Mouse (Mus musculus): Measurements from ENCODE around the gene Fzd10. TPM values are rescaled to one million over a fixed set of nuclear protein-coding genes. Genes with fewer than 3 reads are reported as not detected.

Gene Fzd10
- polyA plus RNA-seq, 1 experiment from 2014 or later: 1.0 TPM

DNA sequence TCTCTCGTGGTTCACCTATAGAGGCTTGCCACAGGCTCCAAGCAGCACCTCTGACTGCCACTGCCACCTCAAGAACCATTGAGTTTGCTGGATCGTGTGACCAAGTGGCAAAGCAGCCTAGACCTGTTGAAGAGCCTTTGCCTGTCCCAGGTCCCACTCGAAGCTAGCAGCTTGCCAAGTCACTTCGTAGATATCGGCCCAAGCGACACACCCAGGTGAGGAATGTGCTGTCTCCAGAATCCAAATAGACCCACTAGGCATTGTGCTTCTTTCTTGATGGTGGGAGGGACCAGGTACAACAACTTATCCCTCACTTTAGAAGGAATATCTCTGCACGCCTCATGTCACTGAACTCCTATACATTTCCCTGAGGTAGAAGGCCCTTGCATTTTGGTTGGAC, 8.4 kb downstream of the Fzd10 start:
- Histone ChIP-seq H3K4me3 (replicated peaks) (no peak overlapping the region), H3K36me3 (no peaks in the 10 kb centered on the region), H3K27me3 (replicated peaks) (peaks cover 4% of the 10 kb centered on the region; the same call in 1 of the 2 replicates), H3K9me3 (no peaks in the 10 kb centered on the region), H3K27ac (no peak overlapping the region), H3K4me1 (replicated peaks) (peaks cover 5% of the 10 kb centered on the region), H3K9ac (no peak overlapping the region), H3K4me2 (replicated peaks) (no peak overlapping the region)
- ATAC-seq: no peak
- 76% methylated on average over 7 of the region's 7 CpGs for WGBS

- H3K4me3 ChIP-seq (replicated peaks): no peak overlapping the region
- H3K27ac ChIP-seq: no peak overlapping the region
- H3K4me1 ChIP-seq (replicated peaks): peaks cover 8% of the 10 kb centered on the region; the same call in 1 of the 2 replicates
- no peaks in the 10 kb centered on the region for H3K9me3 ChIP-seq
- WGBS: 17% methylated on average over 9 of the region's 9 CpGs
- no peaks in the 10 kb centered on the region for H3K27me3 ChIP-seq (replicated peaks)
- H3K9ac ChIP-seq: no peak overlapping the region
- peak overlapping the region; percentile 42 for H3K4me2 ChIP-seq (replicated peaks)
- ATAC-seq: no peak
- H3K36me3 ChIP-seq: no peaks in the 10 kb centered on the region
Measured at GRCm38 (mm10) chr5:128617621-128618020, 17.0 kb downstream of the Fzd10 start.

DNA sequence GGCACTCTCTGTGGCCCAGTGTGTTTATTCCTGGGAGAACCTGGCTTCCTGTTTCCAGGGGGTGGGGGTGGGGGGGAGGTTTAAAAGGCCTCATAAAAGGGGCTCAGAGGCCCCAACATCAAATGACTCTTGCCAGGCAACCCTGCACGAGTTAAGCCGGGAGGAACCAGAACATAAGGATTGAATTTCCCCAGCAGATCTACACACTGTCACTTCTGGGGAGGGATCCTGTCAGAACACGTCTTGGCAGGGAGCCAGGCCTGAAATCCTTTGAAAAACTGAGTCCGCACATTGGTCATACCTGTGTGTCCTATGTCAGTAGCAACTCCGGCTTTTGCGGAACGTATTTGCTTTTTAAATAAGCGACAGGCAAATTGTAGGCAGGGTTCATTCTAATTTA, 19.3 kb downstream of the Fzd10 start:
- H3K9me3 ChIP-seq: no peaks in the 10 kb centered on the region
- no peaks in the 10 kb centered on the region for H3K36me3 ChIP-seq
- no peaks in the 10 kb centered on the region for H3K27me3 ChIP-seq (replicated peaks)
- WGBS: 30% methylated on average over 8 of the region's 8 CpGs
- H3K4me1 ChIP-seq (replicated peaks): peaks cover 8% of the 10 kb centered on the region; the same call in 1 of the 2 replicates
- no peak overlapping the region for H3K4me3 ChIP-seq (replicated peaks)
- peak; percentile 63 for ATAC-seq
- H3K4me2 ChIP-seq (replicated peaks): no peak overlapping the region
- H3K9ac ChIP-seq: no peak overlapping the region
- H3K27ac ChIP-seq: no peak overlapping the region

GRCm38 (mm10) chr5:128620408-128620807, 19.8 kb downstream of the Fzd10 start:
- H3K9ac ChIP-seq: no peak overlapping the region
- peak; percentile 44; the same call in 1 of the 2 replicates for ATAC-seq
- H3K4me1 ChIP-seq (replicated peaks): peaks cover 8% of the 10 kb centered on the region; the same call in 1 of the 2 replicates
- no peaks in the 10 kb centered on the region for H3K27me3 ChIP-seq (replicated peaks)
- no peaks in the 10 kb centered on the region for H3K9me3 ChIP-seq
- H3K4me3 ChIP-seq (replicated peaks): no peak overlapping the region
- no peak overlapping the region for H3K27ac ChIP-seq
- no peak overlapping the region for H3K4me2 ChIP-seq (replicated peaks)
- H3K36me3 ChIP-seq: no peaks in the 10 kb centered on the region
- 5% methylated on average over 9 of the region's 9 CpGs for WGBS

- H3K27ac ChIP-seq: no peak overlapping the region
- H3K4me3 ChIP-seq (replicated peaks): no peak overlapping the region
- no peaks in the 10 kb centered on the region for H3K36me3 ChIP-seq
- no peak overlapping the region for H3K9ac ChIP-seq
- H3K4me2 ChIP-seq (replicated peaks): no peak overlapping the region
- ATAC-seq: no peak
- H3K27me3 ChIP-seq (replicated peaks): no peaks in the 10 kb centered on the region
- H3K9me3 ChIP-seq: no peaks in the 10 kb centered on the region; the same call in 1 of the 2 replicates
- WGBS: 44% methylated on average over 5 of the region's 5 CpGs
- H3K4me1 ChIP-seq (replicated peaks): no peaks in the 10 kb centered on the region
Measured at GRCm38 (mm10) chr5:128627763-128628162, 27.1 kb downstream of the Fzd10 start.

DNA sequence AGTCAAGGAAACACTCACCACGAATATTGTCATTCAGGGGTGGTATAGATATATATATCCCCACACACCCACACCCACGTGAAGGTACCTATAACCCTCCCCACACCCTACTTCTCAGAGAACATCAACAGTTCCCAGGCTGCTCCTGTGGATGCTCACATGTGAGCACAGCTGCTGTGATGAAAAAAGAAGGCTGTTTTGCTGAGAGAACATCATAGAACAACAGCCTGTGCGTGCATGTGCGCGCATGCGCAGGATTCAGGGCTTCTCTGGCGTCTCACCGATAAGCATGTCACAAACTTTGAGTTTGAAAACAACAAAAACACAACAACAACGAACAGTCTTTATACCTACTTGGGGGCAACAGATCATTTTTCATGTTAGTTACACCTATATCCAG, 36.0 kb downstream of the Fzd10 start:
- Histone ChIP-seq H3K9ac (no peak overlapping the region), H3K4me2 (replicated peaks) (no peak overlapping the region), H3K9me3 (no peaks in the 10 kb centered on the region), H3K4me3 (replicated peaks) (no peak overlapping the region), H3K4me1 (replicated peaks) (no peaks in the 10 kb centered on the region), H3K27ac (no peak overlapping the region), H3K27me3 (replicated peaks) (no peaks in the 10 kb centered on the region), H3K36me3 (no peaks in the 10 kb centered on the region)
- WGBS: 85% methylated on average over 9 of the region's 9 CpGs
- no peak for ATAC-seq

DNA sequence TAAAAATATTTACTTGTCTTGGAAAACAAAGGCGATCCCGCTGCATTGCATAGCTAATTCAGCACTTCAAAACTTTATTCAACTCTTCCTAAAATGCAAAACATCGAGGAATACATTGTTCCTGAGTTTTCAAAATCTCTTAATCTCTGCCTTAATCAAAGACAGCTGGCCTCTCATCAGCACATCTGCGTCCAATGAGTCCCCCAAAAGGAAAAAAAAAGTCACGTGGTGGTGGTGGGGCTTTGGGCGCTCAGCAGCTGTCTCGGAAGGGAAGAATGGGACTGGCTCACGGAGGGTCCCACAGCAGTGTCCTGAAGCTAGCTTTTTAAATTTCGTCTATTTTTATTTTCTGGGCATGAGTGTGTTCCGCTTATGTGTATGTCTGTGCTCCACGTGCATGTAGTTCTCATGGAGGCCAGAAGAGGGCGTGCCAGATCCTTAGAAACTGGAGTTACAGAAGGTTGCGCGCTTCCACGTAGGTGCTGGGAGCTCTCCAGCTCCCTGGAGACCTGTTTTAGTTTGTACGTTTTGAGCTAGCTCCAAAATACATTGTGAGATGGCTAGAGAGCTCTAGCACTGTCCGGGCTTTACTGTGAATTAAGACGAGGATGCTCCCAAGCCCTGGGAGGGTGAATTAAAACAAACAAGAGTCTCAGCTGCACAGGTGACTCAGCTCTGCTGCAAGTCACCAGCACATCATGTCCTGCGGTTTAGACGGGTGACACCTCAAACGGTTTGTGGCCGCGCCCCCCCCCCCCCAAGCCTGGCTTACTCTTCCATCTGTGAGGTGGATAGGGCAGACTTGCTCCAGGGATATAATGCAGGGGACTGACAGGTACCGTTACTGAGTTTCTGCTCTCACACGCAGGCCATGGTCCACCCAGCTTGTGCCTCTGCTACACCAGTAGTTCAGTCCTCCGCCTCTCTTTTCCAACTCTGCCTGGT, 36.7 kb downstream of the Fzd10 start:
- Histone ChIP-seq H3K36me3 (no peaks in the 10 kb centered on the region), H3K4me2 (replicated peaks) (no peak overlapping the region), H3K9ac (no peak overlapping the region), H3K27ac (no peak overlapping the region), H3K27me3 (replicated peaks) (no peaks in the 10 kb centered on the region), H3K9me3 (no peaks in the 10 kb centered on the region), H3K4me3 (replicated peaks) (no peak overlapping the region), H3K4me1 (replicated peaks) (no peaks in the 10 kb centered on the region)
- ATAC-seq: no peak
- WGBS: 92% methylated on average over 26 of the region's 26 CpGs

DNA sequence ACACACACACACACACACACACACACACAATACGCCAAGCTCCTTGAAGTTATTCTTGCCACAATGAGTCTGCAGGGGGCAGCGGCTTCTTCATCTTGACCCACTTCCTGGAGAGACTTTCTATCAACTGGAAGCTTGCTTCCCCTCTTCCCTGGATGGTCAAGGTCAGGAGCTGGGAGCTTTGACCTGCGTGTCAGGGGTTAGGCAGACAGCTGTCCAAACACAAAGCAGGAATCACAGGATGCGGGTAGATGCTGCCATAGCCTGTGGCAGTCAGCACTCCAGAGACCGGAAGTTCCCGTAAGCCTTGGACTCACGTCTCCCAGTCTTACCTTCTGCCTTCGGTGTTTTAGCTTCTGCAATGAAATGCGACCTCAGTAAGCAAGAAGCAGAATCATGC, 38.1 kb downstream of the Fzd10 start:
- Histone ChIP-seq H3K36me3 (no peaks in the 10 kb centered on the region), H3K9ac (no peak overlapping the region), H3K4me1 (replicated peaks) (no peaks in the 10 kb centered on the region), H3K27ac (no peak overlapping the region), H3K9me3 (no peaks in the 10 kb centered on the region), H3K27me3 (replicated peaks) (no peaks in the 10 kb centered on the region), H3K4me3 (replicated peaks) (no peak overlapping the region), H3K4me2 (replicated peaks) (no peak overlapping the region)
- no peak for ATAC-seq
- WGBS: 49% methylated on average over 9 of the region's 9 CpGs

DNA sequence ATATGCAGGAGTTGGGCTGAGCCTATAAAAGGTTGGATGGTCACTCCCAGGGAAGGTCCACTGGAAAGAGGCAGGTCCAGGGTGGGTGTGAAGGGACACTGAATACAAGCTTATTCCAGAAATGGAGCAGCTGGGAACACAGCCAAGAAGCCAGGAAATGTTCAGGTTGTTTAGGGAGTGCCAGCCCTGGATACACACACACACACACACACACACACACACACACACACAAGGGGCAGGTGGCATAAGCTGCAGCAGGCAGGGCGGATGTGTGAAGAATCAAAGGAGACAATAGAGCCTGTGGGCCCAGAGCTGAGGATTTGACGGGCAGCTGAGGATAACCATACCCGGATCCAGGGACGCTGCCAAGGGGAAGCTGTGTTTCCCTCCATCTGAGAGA, 42.4 kb downstream of the Fzd10 start:
- no peaks in the 10 kb centered on the region for H3K4me1 ChIP-seq (replicated peaks)
- H3K9ac ChIP-seq: no peak overlapping the region
- H3K4me3 ChIP-seq (replicated peaks): no peak overlapping the region
- no peaks in the 10 kb centered on the region for H3K36me3 ChIP-seq
- 78% methylated on average over 4 of the region's 4 CpGs for WGBS
- H3K9me3 ChIP-seq: no peaks in the 10 kb centered on the region
- no peak for ATAC-seq
- H3K27ac ChIP-seq: no peak overlapping the region
- no peaks in the 10 kb centered on the region for H3K27me3 ChIP-seq (replicated peaks)
- H3K4me2 ChIP-seq (replicated peaks): no peak overlapping the region

DNA sequence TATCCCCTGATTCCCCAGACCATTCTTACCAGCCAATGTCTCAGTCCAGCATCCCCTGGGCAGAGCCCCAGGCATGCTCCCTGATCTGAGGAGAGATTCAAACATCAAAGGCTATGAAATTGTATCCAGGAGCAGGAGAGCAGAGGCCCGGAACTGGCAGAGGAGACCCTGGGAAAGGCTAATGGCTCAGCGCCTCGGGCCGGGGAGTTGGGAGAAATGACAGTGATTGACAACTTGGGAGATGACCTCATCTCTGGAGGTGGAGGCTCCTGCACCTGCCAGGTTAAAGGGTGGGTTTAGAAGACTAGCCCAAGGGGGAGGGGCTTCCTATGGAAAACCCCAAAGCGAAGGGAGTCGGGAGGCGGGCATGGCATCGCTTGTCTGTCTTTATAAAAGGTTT, 45.1 kb downstream of the Fzd10 start:
- no peak overlapping the region for H3K4me2 ChIP-seq (replicated peaks)

DNA sequence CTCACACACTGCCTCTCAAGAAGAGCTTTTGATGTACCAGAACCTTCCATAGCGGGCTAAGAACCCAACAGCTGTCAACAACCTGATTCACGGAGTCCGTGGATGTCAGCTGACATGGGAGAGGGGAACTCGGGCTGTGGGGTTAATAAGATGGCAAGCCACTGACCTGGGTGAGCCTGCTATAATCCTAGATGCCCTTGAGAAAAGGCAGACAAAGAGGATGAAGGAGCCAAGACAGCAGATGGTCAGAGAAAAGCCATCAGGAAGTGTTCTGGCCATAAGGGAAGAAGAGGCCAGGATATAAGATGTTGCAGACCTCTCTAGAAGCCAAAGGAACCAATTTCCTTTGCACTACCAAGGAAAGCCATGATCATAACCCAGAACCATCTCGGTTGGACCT, 45.6 kb downstream of the Fzd10 start:
- H3K4me3 ChIP-seq (replicated peaks): no peak overlapping the region
- H3K27me3 ChIP-seq (replicated peaks): no peaks in the 10 kb centered on the region
- H3K4me1 ChIP-seq (replicated peaks): no peaks in the 10 kb centered on the region
- no peaks in the 10 kb centered on the region for H3K9me3 ChIP-seq
- no peak for ATAC-seq
- H3K36me3 ChIP-seq: no peaks in the 10 kb centered on the region
- no peak overlapping the region for H3K9ac ChIP-seq
- 82% methylated on average over 5 of the region's 5 CpGs for WGBS
- H3K4me2 ChIP-seq (replicated peaks): no peak overlapping the region
- no peak overlapping the region for H3K27ac ChIP-seq

More for the DNA sequence above, 45.1 kb downstream of the Fzd10 start:
- H3K4me1 ChIP-seq (replicated peaks): no peaks in the 10 kb centered on the region
- no peak overlapping the region for H3K9ac ChIP-seq
- ATAC-seq: no peak
- H3K27me3 ChIP-seq (replicated peaks): no peaks in the 10 kb centered on the region
- WGBS: 65% methylated on average over 8 of the region's 8 CpGs
- H3K9me3 ChIP-seq: no peaks in the 10 kb centered on the region
- H3K4me3 ChIP-seq (replicated peaks): no peak overlapping the region
- no peak overlapping the region for H3K27ac ChIP-seq
- no peaks in the 10 kb centered on the region for H3K36me3 ChIP-seq

DNA sequence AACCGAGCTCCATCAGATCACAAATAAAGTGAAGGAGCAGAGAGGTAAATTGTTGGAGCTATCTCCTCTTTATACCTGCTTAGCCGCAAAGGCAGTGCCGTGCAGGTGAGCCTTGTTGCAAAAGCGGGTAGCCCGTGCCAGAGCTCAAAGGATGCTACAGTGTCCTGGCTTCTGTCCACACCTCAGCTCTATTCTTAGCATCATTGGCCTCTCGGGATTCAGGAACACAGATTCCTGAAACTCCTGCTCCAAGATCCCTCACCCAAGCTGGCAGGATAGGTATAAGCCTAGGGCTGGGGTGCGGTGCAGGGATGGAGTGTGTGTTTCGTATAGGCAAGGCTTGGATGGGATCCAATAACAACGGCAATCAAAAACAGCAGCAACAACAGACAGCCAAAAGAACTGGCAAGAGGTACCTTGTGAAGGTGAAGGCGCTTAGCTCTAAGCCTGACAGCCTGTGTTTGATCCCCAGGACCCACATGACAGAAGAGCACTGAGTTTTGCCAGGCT, 46.6 kb downstream of the Fzd10 start:
- WGBS: 82% methylated on average over 10 of the region's 10 CpGs
- Histone ChIP-seq H3K36me3 (no peaks in the 10 kb centered on the region), H3K9ac (no peak overlapping the region), H3K27me3 (replicated peaks) (no peaks in the 10 kb centered on the region), H3K4me2 (replicated peaks) (no peak overlapping the region), H3K9me3 (no peaks in the 10 kb centered on the region), H3K4me1 (replicated peaks) (no peaks in the 10 kb centered on the region), H3K27ac (no peak overlapping the region), H3K4me3 (replicated peaks) (no peak overlapping the region)
- no peak for ATAC-seq
